Mouse (Mus musculus) retina, postnatal 7 days (tissue): ENCODE data around the gene Luzp1.

Experiments used
- DNase-seq: peaks from one replicate; pipeline ENCODE4 v3.0.0-alpha.2; 2012; ENCODE audit warnings: low read depth, low spot score

The Luzp1 gene

DNA sequence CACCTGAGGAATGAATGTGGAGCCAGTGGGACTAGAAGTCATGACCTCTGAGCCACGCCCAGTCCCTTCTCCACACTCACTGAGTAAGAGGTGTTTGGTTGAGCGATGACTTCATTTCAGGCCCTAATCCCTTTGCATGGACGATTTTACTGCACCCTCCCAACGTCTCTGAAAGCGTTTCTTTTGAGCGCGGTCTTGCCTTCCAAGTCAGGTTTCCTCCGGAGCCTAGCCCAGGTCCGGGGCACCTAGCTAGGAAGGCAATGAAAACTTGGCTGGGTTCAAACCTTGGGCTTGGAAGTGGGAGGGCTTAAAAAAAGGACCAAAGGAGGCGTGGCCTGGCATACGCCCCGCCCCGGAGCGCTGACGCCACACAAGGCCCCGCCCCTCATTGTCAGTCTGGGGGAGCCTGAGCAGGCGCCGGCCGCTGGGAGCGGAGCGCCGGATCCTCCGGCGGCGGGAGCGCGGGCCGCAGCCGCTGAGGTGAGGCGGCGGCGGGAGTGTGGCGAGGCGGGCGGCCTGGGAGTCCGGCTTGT is at the start of gene Luzp1:
Gene Luzp1 (plus strand): TSS at position 391 of the 533 bp plus-strand sequence.
- DNase-seq: peak; percentile 84

DNA sequence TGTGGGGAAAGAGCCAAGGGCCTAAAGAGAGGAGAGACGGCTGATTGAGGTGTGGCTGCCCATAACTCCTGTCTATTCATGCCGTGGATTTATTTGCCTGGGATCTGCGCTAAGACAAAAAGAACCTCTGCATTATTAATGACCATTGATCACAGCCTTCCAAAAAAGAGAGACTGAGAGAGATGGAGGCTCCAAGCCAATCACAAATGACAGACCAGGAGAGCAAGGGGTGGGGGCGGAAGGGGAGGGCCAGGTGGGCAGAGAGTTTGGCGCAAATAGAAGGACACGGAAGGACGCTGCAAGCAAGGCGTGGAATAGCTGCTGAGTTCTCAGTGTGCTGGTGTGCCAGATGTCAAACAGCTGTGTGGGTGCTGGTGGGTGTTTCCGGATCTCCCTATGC is 46.3 kb upstream of the Luzp1 start, which contains the start of gene Htr1d:
Gene Htr1d (plus strand): TSS at position 301 of the 400 bp plus-strand sequence.
- DNase-seq: no peak

DNA sequence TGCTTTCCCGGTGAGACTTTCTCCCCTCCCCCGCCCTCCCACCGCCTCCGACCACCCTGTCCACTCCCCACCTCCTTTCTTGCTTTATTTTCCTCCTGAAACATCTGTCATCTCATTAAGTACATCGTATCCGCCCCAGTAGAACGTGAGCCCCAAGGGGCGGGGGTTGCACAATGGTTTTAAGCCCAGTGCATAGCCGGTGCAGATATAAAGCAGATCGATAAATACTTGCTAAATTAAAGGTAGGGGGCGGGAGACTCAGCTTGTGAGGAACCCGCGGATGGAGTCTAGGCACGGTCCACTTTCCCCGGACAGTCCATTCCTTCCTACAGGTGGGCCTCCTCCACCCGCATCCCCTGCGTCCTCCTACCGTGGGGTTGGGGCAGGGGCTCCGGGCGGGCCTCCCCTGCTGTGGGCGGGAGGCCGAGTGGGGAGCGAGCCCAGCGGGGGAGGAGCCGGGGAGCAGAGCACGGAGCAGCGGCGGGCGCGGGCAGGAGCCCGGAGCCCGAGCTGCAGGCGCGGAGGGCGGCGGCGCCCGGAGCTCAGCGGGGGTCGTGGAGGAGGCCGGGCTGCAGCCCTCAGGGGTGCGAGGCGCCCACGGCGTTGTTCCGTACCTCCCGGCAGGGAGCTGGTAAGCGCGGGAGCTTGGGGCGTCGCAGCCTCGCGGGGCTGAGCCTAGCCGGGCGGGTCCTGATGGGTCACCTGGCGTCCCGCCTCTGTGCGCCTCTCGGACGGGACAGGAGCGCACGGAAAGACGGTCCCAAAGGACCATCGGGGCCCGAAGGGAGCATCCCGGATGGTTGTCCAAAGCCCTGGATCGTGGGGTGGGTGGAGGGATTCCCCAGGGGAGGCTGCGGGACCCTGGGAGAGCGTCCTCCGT is 45.2 kb upstream of the Luzp1 start:
- DNase-seq: no peak

DNA sequence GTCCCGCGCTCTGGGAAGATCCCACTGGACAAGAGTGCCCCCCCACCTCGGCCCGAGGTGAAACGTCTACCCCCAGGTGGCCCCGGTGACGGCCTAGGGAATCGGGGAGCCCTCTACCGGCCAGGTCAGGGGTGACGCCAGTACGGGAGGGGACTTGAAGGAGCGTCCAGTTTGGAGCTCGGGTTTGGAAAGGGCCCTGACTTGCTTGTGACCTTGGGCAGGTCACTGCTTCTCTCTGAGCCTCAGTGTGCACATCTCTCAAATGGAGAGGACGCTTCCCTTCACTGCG is 44.6 kb upstream of the Luzp1 start:
- DNase-seq: no peak

DNA sequence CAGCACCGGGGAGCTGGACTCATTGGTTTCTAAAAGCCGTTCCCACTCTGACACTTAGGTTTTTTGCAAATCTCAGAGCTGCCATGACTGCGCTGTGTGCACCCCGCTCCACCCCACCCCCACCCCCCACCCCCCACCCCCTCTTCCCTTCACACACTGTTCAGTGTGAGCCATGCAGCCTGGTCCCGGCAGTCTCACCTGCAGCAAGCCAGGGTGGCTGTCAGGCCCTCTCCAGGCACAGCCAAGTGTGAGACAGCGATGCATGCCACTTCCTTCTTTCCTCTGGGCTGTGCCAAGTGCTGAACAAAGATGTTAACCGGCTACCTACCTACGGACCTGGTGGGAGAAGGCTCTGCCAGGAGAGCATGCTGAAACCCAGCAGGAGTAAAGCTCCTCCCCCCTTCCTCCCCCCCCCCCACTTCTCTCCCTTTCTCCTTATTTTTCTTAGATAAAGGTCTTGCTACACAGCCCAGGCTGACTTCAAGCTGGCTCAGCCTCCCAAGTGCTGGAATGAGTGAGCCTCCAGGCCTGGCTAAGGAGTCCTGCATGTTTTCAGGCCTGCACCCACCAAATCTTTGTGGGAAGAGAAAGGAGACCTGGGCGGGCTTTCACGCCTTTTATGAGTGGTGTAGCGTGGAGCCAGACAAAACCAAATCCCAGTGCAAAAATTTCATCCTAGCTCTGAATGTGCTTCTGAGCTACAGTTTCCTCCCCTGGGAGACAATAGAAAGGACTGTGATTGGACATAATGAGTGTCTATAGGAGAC is 38.8 kb upstream of the Luzp1 start:
- no peak for DNase-seq

DNA sequence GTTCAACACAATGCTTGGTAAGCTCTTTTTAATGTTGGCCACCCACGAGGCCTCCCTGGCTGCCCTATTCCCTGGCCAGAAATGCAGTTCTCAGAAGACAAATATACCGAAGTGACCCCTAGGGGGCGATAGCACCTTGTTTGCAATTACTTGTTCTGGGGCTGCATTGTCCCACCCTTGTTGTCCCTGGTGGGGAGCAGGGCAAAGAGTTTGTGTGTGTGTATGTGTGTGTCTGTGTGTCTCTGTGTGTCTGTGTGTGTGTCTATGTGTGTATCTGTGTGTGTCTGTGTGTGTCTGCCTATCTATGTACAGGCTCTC is 38.2 kb upstream of the Luzp1 start:
- peak; percentile 57 for DNase-seq

DNA sequence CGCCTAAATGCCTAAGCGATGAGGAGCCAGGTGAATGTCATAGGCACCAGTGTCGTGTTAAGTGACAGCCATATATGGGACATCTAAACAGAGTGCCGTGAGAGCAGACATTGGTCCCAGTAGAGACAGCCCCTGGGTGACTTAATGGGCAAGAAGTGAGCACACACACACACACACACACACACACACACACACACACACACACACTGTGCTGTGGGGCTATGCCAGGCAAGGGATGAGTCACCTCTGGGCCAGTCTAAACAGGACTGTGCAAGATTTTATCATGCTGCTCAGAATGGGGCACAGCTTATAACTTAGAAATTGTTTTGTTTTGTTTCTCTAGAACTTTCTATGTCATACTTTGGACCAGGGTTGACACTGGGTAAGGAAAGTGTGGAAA is 35.5 kb upstream of the Luzp1 start:
- DNase-seq: no peak

DNA sequence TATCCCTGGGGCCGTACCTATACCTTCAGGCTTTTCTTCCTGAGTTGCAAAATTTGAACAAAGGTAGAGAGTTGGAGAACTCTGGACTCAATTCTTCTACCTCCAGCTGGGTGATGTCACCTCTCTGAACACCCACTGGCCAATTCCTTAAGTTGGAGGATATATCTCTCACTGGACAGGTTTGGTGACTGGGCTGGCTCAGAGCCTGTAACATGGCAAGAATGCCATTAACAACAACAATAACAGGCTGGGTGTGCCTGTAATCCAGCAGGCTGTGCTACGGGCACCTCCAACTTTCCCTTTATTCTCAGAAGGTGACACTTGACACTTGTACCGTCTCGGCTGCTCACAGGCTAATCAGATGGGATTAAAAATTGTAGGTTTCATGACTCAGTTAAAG is 30.5 kb upstream of the Luzp1 start:
- DNase-seq: no peak

DNA sequence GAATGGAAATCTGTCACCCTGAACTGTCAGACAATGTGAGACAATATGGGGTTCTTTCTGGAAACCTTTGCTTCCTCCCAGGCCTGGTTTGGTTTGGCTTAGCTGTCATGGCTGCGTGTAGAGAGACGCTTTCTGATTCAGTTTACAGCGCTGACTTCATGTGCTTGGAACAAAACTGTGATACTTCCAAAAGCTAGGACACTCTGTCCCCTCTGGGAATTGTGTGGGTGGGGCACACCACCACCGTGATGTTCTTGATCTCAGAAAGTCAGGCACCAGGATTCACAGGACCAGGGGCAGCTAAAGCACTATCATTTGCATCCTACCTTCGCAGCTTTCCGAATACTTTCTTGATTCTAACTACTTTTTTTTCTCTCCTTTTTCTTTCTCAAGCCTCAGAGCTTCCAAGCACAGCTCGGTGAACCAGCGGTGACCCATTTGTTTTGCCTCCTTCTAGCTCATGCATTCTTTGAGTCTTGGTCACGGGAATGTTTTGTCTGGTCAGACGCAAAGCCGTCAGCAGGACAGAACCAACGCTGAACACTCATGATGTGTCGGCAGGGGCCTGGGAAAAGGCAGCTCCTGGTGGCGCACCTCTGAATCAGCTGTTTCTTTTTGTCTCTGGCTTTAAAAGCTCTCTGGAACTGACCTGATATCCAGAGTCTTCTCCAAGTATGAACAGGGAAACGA is 28.1 kb upstream of the Luzp1 start:
- no peak for DNase-seq

DNA sequence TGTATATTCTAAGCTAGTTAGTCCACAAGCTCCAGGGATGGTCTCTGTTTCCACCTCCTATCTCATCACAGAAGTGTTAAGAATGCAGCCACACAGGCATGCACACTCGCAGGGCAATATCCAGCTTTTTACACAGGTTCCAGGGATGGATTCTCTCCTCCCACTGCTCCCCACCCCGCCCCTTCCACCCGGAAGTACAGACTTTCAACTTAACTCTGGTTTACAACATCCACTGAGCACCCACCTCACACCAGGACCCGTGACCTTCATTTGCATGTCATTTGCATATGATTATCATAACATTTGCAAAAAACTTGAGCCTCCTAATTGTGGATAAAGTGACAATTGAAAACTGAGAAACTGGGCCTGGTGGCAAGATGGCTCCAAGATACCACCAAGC is 25.0 kb upstream of the Luzp1 start:
- no peak for DNase-seq

DNA sequence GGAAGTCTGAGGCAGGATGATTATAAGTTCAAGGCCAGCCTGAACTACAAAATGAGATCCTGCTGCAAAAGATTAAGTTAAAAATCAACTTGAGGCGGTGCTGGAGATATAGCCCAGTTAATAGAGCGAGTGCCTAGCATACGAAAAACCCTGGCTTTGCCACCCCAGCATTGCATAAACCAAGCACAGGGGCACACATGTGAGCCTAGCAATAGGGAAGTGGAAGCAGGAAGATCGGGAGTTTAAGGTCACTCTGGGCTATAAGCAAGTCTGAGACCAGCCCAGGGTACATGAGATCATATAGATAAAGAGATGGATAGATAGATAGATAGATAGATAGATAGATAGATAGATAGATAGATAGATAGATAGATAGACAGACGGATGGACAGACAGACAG is 19.8 kb upstream of the Luzp1 start:
- DNase-seq: no peak

DNA sequence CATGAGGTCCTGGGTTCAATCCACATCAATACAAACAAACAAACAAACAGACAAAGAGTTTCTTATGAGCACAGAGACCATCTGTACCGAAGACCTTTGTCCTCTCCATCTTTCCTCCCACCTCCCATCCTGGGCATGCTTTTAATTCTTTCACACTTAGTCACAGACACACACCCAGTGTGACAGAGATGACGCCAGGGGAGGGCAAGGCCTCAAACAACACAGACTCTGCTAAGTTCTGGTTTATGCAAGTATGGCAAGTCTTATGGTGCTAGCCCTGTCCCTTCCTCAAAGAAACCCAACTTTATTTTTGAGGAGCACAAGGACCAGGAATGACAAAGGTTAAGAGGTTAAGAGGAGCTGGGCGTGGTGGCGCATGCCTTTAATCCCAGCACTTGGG is 19.3 kb upstream of the Luzp1 start:
- no peak for DNase-seq

DNA sequence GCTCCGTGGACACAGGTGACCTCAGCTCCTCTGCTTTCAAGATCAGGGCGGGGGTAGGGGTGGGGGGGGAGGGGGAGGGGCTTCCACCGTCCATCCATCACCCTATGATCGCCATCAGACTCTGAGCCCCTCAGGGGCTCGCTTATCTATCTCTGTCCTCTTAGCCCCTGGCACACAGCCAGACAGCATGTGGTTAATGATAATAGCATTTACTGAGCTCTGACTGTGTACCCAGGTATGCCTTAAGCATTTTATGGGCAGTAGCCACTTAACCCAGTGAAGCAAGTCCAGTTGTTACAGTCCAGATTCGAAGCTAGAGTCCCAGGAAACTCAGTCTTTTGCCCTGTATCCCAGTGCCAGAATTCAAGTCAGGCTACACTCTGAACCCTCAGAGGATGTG is 18.0 kb upstream of the Luzp1 start:
- no peak for DNase-seq

DNA sequence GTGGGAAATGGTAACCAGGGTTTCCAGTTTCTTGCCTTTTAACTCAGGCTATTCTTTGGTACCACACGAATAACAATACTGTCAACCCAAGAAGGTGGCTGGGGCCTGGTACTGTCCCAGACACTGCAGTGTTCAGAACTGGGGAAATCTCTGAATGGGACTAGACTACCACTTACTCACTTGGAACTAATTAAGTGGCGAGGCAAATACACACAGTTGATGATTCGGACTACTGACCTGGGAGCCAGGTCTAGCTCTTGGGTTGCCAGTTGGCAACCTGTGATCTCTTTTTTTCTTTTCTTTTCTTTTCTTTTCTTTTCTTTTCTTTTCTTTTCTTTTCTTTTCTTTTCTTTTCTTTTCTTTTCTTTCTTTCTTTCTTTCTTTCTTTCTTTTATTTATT is 17.3 kb upstream of the Luzp1 start:
- DNase-seq: no peak

DNA sequence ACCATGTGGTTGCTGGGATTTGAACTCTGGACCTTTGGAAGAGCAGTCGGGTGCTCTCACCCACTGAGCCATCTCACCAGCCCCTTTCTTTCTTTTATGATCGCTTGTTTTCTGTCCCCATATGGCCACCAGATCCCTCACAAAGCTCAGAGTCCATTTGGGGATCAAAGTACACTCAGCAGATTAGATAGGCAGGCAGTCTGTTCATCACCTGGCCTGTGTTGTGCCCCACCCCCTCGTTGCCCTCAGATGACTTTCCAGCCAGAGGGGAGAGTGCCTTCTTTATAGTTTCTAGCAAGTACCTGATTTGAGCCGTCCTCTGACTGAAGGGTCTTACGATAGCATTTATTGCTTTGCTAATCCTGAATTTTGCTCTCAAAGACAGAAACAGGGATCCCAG is 16.8 kb upstream of the Luzp1 start:
- no peak for DNase-seq

DNA sequence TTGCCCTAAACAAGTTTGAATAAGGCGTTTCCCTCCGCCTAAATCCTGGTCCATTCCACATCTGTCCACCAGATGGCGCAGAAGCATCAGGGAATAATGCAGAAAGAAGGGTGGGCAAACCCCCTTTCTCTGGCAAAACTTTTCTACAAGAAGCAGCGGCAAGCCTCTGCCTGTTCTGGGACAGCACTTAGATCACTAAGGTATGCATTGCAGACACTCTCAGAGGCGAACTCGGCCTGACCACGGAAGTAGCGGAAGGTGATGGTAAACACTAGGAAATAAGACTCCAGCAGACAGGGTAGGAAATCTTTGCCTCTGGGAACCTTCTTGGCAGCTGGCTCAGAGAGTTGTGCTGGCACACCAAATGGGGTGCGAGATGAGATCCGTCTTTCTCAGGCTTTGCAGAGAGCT is 14.7 kb upstream of the Luzp1 start:
- DNase-seq: peak; percentile 77

DNA sequence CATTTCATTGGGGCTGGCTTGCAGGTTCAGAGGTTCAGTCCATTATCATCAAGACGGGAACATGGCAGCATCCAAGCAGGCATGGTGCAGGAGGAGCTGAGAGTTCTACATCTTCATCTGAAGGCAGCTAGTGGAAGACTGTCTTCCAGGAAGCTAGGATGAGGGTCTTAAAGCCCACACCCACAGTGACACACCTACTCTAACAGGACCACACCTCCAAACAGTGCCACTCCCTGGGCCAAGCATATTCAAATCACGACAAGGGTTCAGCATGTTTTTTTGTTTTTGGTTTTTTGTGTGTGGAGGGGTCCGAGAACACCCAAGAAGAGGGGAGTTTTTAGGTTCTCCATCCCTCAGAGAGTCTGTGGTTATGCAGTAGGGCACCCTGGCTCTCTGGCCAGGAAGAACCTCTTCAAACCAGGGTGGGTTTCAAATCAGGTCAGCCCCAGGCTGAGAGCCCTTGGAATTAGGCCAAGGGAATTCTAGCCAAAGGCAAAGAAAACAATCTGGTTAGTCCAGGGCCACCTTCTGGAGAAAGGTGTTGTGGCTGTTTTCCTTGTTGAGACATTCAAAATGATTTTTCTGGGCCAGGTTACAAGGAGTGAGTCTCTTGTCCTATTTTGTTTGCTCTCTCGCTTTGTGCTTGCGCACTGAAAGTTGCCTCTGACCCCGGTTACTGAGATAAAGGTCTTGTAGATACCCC is 12.9 kb upstream of the Luzp1 start:
- DNase-seq: no peak

DNA sequence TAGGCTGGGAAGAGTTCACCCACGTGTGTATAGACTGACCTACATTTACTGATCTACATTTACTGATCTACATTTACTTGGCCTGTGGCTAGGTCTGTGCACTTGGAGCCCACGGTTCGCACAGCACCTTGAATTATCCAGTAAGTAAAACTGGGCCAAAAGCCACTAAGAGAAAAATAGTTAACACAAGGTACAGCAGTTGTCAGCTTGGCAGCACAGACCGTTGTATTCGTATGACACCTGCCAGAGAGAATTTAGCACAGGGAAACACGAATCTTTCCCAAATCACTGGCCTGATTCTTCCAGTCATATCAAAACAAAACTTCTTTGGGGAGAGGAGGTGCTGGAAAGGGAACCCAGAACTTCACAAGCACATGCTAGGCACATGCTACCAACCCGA is 11.3 kb upstream of the Luzp1 start:
- DNase-seq: no peak

DNA sequence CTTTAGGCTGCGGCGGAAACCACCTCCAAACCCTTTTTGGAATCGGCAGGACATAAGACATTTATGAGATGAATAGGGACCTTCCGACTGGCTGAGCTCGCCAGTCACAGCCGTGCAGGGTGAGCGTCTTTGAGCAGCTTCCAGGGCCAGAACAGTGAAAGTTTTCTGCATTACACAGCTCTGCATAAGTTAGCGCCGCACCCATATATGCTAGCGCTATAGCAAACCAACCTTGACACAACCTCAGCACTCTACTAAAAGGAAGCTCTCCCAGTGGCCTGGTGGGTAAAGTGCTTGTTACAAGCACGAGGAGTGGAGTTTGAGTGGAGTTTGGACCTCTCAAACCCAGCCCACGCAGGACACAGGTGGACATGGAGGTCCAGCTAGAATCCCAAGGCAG is 10.4 kb upstream of the Luzp1 start:
- DNase-seq: no peak

DNA sequence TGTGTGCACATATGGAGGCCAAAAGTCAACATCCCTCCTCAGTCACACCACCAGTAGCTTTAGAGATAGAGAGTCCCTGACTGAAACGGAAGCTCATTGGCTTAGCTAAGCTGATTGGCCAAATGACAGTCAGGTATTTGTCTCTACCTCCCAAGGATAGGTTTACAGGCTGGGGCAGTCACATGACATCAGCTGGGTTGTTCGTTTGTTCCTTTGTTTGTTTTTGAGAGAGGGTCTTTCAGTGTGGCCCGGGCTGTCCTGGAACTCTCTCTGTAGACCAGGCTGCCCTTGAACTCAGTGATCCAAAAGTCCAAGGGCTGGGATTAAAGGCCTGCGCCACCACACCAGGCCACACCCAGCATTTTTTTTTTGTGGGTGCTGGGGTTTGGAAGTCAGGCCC is 8.4 kb upstream of the Luzp1 start:
- DNase-seq: no peak

DNA sequence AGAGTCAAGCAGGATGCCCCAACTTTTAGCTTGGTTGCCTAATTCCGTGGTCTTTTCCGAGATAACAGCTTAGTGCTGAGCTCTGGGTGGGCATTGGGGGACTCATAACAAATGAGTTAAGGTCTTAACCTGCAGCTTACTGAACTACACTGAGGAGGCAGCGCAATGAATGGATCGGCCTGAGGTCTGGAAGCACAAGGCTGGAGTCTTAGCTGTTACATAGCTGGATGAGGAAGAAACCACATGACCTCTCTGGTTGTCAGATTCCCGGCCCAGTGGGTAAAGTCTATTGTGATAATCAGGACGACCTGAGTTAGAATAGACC is 7.8 kb upstream of the Luzp1 start:
- no peak for DNase-seq
